Mouse (Mus musculus) kidney, adult 2 months (tissue): ENCODE results near the gene Fam81a. TPM values are rescaled to one million over a fixed set of nuclear protein-coding genes. Genes with fewer than 3 reads are reported as not detected.

Experiments
- DNase-seq: peaks from one replicate; pipeline ENCODE4 v3.0.0; 2021
- H3K27ac ChIP-seq: fragments of 200-500 bp; 2 replicates; pipeline ENCODE4 v1.5.1; 2012; ENCODE audit warnings: low read depth, low read length, control low read depth, inconsistent platforms; ENCODE audit not compliant: insufficient read depth
- H3K27me3 ChIP-seq: fragments of 200-500 bp; replicated peaks from 2 replicates; pipeline ENCODE4 v1.6.1; 2012; ENCODE audit warnings: mild to moderate bottlenecking, moderate library complexity, low read length, inconsistent platforms; ENCODE audit not compliant: control insufficient read depth, insufficient read depth
- H3K36me3 ChIP-seq: fragments of 200-500 bp; 2 replicates; pipeline ENCODE4 v1.6.1; 2012; ENCODE audit warnings: mild to moderate bottlenecking, moderate library complexity, low read length, inconsistent platforms; ENCODE audit not compliant: control insufficient read depth, insufficient read depth
- H3K4me1 ChIP-seq: fragments of 200-500 bp; 2 replicates; pipeline ENCODE4 v1.6.1; 2011; ENCODE audit warnings: low read length; ENCODE audit not compliant: control insufficient read depth, insufficient read depth
- H3K4me3 ChIP-seq: fragments of 200-500 bp; 2 replicates; pipeline ENCODE4 v1.5.1; 2011; ENCODE audit warnings: mild to moderate bottlenecking, low read depth, low read length, control low read depth; ENCODE audit not compliant: insufficient read depth
- CTCF ChIP-seq: fragments of 200-500 bp; conservative IDR thresholded peaks from 2 replicates; pipeline ENCODE4 v1.5.1; 2011; ENCODE audit warnings: low read depth, mild to moderate bottlenecking, control low read depth, low read length, moderate library complexity, mixed read lengths; ENCODE audit not compliant: insufficient read depth, insufficient read length
- POLR2A ChIP-seq: fragments of 200-500 bp; IDR thresholded peaks from one replicate; pipeline ENCODE4 v1.6.1; 2011; ENCODE audit warnings: low read depth, low read length, control low read depth
- whole genome bisulfite sequencing: fragments of 180-500 bp; shearing (Covaris S2); methylation state at CpG from one replicate; pipeline ENCODE4 v1.1.7; 2018; 5-methylcytosine and 5-hydroxymethylcytosine counted together
- polyA plus RNA-seq: library from polyadenylated mRNA; depleted of rRNA; stranded (reverse); fragments of >200 nt; gene quantifications from 2 replicates; pipeline ENCODE4 v1.2.3, GENCODE M21; 2012

Fam81a gene
- polyA plus RNA-seq, 1 experiment: 12.4 TPM

DNA sequence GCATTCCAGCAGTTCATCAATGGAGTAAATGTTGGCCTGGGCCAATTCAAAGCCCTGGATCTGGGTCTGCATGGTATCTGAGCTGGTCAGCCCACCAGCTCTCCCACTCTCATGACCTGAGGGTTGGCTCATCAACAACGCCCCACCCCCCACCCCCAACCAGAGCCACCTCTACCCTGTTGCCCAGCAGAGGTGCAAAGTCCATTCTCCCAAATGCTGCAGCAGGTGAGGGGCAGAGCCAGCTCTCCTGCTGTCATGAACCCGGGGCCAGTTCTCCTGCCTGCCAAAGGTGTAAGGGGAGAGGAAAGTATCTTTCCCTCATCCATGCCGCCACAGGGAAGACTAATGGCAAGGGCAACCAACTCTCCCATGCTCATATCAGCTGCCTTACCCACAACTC, 5.3 kb upstream of the Fam81a start:
- H3K36me3 ChIP-seq: no peaks in the 10 kb centered on the region
- 61% methylated on average over 3 of the region's 3 CpGs for WGBS
- H3K4me3 ChIP-seq: no peak overlapping the region
- DNase-seq: peak; percentile 15
- no peaks in the 10 kb centered on the region for H3K27me3 ChIP-seq
- TF ChIP-seq CTCF (no peak), POLR2A (no peak)
- no peaks in the 10 kb centered on the region for H3K4me1 ChIP-seq
- no peak overlapping the region for H3K27ac ChIP-seq

DNA sequence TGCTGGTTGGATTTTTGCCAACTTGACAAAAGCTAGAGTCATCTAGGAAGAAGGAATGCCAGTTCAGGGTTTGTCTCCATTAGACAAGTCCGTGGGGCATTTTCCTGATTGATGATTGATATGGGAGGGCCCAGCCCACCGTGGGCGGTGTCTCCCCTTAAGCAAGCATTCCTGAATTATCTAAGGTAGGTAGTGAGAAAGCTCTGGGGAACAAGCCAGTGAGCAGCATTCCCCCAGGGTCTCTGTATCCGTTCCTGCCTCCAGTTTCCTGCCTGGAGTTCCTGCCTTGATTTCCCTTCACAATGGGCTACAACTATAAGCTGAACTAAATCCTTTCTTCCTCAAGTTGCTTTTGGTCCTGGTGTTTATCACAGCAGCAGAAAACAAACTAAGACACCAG, 3.1 kb upstream of the Fam81a start:
- WGBS: 77% methylated on average over 4 of the region's 4 CpGs
- TF ChIP-seq CTCF: no peak
- TF ChIP-seq POLR2A: no peak
- H3K4me1 ChIP-seq: no peaks in the 10 kb centered on the region; the same call in 1 of the 2 replicates
- no peaks in the 10 kb centered on the region for H3K36me3 ChIP-seq
- H3K4me3 ChIP-seq: no peak overlapping the region
- H3K27me3 ChIP-seq: no peaks in the 10 kb centered on the region
- no peak overlapping the region for H3K27ac ChIP-seq
- DNase-seq: no peak

GRCm38 (mm10) chr9:70143326-70143725, 966 bp upstream of the Fam81a start:
- Histone ChIP-seq H3K4me1 (peaks cover 8% of the 10 kb centered on the region), H3K27me3 (no peaks in the 10 kb centered on the region), H3K27ac (no peak overlapping the region), H3K36me3 (no peaks in the 10 kb centered on the region), H3K4me3 (no peak overlapping the region)
- 66% methylated on average over 8 of the region's 8 CpGs for WGBS
- no peak for TF ChIP-seq POLR2A
- TF ChIP-seq CTCF: no peak
- DNase-seq: peak; percentile 35

DNA sequence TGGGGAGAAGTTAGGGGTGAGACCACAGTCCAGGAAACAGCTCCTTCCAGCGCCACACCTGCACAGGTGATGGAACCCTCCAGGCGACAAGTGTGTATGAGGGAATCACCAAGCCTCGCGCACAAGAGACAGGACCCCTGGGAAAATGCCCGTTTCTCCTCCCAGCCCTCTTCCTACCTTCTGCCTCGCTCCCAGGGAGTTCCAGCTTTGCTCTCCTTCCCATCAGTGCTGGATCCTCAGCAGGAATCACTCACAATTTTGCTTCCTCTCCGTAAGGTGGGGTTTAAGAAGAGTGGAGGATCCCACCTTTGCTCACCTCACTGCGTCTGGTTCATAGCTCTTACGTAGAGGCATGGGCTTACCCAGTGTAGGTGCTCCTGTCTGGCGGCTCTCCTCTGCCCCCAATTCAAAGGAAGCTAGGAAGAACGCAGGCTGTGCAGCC, 454 bp downstream of the Fam81a start:
- Histone ChIP-seq H3K27ac (no peak overlapping the region), H3K36me3 (no peaks in the 10 kb centered on the region), H3K4me1 (peaks cover 14% of the 10 kb centered on the region), H3K4me3 (peak overlapping the region; percentile 75), H3K27me3 (no peaks in the 10 kb centered on the region)
- peak; percentile 4 for DNase-seq
- TF ChIP-seq CTCF: no peak
- no peak for TF ChIP-seq POLR2A
- 16% methylated on average over 11 of the region's 11 CpGs for WGBS

GRCm38 (mm10) chr9:70140871-70141796, 1.2 kb downstream of the Fam81a start:
- Histone ChIP-seq H3K4me1 (peaks cover 14% of the 10 kb centered on the region), H3K27me3 (no peaks in the 10 kb centered on the region), H3K27ac (peak overlapping the region; percentile 82), H3K36me3 (no peaks in the 10 kb centered on the region), H3K4me3 (peak overlapping the region; percentile 75)
- TF ChIP-seq CTCF: no peak
- TF ChIP-seq POLR2A: no peak
- WGBS: under 1% methylated on average over 87 of the region's 87 CpGs
- DNase-seq: peak; percentile 82

- DNase-seq: peak; percentile 20
- peak overlapping the region; percentile 75 for H3K4me3 ChIP-seq
- no peaks in the 10 kb centered on the region for H3K27me3 ChIP-seq
- peaks cover 14% of the 10 kb centered on the region for H3K4me1 ChIP-seq
- no peaks in the 10 kb centered on the region for H3K36me3 ChIP-seq
- TF ChIP-seq POLR2A: no peak
- no peak for TF ChIP-seq CTCF
- 36% methylated on average over 4 of the region's 4 CpGs for WGBS
- H3K27ac ChIP-seq: peak overlapping the region; percentile 82
These were observed 2.0 kb downstream of the Fam81a start for GRCm38 (mm10) chr9:70140340-70140739.

DNA sequence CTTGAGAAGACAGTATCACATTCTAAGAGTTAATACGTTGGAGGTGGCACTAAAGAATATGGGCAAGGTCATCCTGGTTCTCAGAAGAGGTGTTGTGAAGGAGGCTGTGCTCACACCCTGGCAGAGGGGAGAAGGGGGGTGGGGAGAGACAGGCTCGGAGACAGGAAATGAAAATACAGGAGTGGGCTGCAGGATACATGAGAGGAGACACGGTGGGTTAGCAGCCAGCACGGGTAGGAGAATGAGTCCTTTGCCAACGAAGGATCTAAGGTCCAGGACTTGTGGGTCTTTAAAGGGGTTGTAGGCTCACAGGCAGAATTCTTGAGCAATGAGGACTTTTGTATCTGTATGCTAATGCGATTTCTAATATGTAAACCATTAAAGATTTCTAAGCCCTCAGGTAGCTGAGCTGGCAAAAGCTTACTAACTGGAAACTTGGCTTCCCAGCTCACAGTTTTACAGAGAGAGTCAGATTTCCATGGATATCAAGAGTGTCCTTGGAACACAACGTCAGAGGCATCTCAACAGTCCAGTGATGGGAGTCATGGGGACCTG, 3.0 kb downstream of the Fam81a start:
- 14% methylated on average over 7 of the region's 7 CpGs for WGBS
- Histone ChIP-seq H3K4me3 (no peak overlapping the region), H3K36me3 (no peaks in the 10 kb centered on the region), H3K27ac (peak overlapping the region; percentile 97), H3K27me3 (no peaks in the 10 kb centered on the region), H3K4me1 (peaks cover 20% of the 10 kb centered on the region)
- peak; percentile 84 for DNase-seq
- TF ChIP-seq CTCF: no peak
- no peak for TF ChIP-seq POLR2A
